In the genomic region with DNA sequence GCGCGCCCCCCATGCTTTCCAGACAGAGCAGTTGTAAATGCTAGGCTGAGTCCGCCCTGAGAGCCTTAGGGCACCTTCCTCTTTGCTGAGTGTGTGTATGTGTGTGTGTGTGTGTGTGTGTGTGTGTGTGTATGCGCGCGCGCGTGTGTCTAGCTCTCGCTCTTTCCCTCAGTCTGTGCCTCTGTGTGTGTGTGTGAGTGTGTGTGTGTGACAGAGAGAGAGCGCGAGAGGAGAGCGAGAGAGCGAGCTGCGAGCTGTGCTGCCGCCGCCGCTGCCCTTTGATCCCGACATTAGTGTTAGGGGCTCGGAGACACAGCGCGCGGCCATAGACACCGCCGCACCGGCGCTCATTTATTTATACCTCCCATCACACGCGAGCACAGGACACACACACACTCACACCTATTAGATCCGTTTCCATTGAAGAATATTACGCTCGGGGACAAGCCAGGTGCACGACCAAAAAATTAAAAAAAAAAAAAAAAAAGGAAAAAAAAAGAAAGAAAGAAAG, we compare ENCODE assay signal across 8 mouse cellular contexts. TPM values are rescaled to one million over a fixed set of nuclear protein-coding genes. Genes with fewer than 3 reads are reported as not detected.
DNase-seq lines count a peak whose midpoint lies in the region; ATAC-seq and TF ChIP-seq lines count a peak whose summit lies in the region.

Gene Zfp827, plus strand, starts transcription at position 461 of the 511 bp plus-strand sequence.

- WGBS in embryonic facial prominence, embryonic 14.5 days, result under 1% methylated on average over 29 of the region's 32 CpGs
- WGBS in heart, embryonic 11.5 days (ENCODE audit: insufficient replicate concordance), result under 1% methylated on average over 32 of the region's 32 CpGs
- WGBS in kidney, embryonic 15.5 days, result under 1% methylated on average over 31 of the region's 32 CpGs
- 3% methylated on average over 32 of the region's 32 CpGs for WGBS in liver, adult 2 months

- DNase-seq in 3T3-L1 (ENCODE audit: low read depth, low spot score), result peak; percentile 81
- peak; percentile 72 to 83 for DNase-seq in adrenal gland, postnatal 36 days
- DNase-seq in embryonic facial prominence, embryonic 14.5 days (ENCODE audit: low spot score), result peak; percentile 93
- DNase-seq in liver, adult 2 months (ENCODE audit: extremely low read depth, low read depth, low spot score), result no peak
- DNase-seq in spleen, postnatal 14 days (ENCODE audit: low spot score in 2 of 2), result peak; percentile 36 to 61

- no peaks in the 10 kb centered on the region for H3K36me3 ChIP-seq in embryonic facial prominence, embryonic 14.5 days (ENCODE audit: control insufficient read depth, insufficient read depth, low read length)
- H3K36me3 ChIP-seq in heart, embryonic 11.5 days (ENCODE audit: control insufficient read depth, insufficient read depth, low read length), result no peaks in the 10 kb centered on the region
- H3K36me3 ChIP-seq in kidney, embryonic 15.5 days, result no peaks in the 10 kb centered on the region
- no peaks in the 10 kb centered on the region for H3K36me3 ChIP-seq in liver, adult 2 months (ENCODE audit: control insufficient read depth, insufficient read depth, low read length)

- H3K27ac ChIP-seq in embryonic facial prominence, embryonic 14.5 days (replicated peaks; ENCODE audit: low read depth, low read length), result peak within 1 kb of the TSS; percentile 100
- H3K27ac ChIP-seq in heart, embryonic 11.5 days (ENCODE audit: low read depth, low read length), result peak within 1 kb of the TSS; percentile 100
- H3K27ac ChIP-seq in kidney, embryonic 15.5 days, result peak within 1 kb of the TSS; percentile 100
- no peak within 1 kb of the TSS for H3K27ac ChIP-seq in liver, adult 2 months (replicated peaks; ENCODE audit: insufficient read depth, low read depth, low read length)

- peaks cover 16% of the 10 kb centered on the region for H3K4me1 ChIP-seq in embryonic facial prominence, embryonic 14.5 days (ENCODE audit: control insufficient read depth, insufficient read depth, low read length)
- peaks cover 16% of the 10 kb centered on the region for H3K4me1 ChIP-seq in heart, embryonic 11.5 days (ENCODE audit: control insufficient read depth, insufficient read depth, low read length)
- H3K4me1 ChIP-seq in kidney, embryonic 15.5 days, result peaks cover 28% of the 10 kb centered on the region
- H3K4me1 ChIP-seq in liver, adult 2 months (ENCODE audit: control insufficient read depth, insufficient read depth, low read length), result no peaks in the 10 kb centered on the region

- no peak for TF ChIP-seq POLR2A in liver, adult 2 months (IDR thresholded peaks at IDR 0.05; ENCODE audit: extremely low read depth, insufficient read depth, low read length)

- ATAC-seq in embryonic facial prominence, embryonic 14.5 days (ENCODE audit: low read depth), result peak; percentile 48
- ATAC-seq in heart, embryonic 11.5 days (replicated peaks; ENCODE audit: insufficient number of reproducible peaks, low FRiP score, low TSS enrichment), result peak; percentile 13; the same call in 1 of the 2 replicates
- peak; percentile 42 for ATAC-seq in kidney, embryonic 15.5 days (replicated peaks; ENCODE audit: low FRiP score)
- ATAC-seq in monocyte, adult 5-6 weeks (replicated peaks; ENCODE audit: insufficient number of reproducible peaks, low FRiP score, low TSS enrichment, poor library complexity, severe bottlenecking), result peak; percentile 55; the same call in 1 of the 2 replicates

- H3K9me3 ChIP-seq in embryonic facial prominence, embryonic 14.5 days (ENCODE audit: control insufficient read depth, low read length), result no peaks in the 10 kb centered on the region
- H3K9me3 ChIP-seq in heart, embryonic 11.5 days (replicated peaks; ENCODE audit: control insufficient read depth, low read length), result no peaks in the 10 kb centered on the region
- H3K9me3 ChIP-seq in kidney, embryonic 15.5 days (replicated peaks), result no peaks in the 10 kb centered on the region

- peak within 1 kb of the TSS; percentile 82 for H3K4me2 ChIP-seq in embryonic facial prominence, embryonic 14.5 days (ENCODE audit: low read depth, low read length)
- H3K4me2 ChIP-seq in heart, embryonic 11.5 days, result peak within 1 kb of the TSS; percentile 67
- H3K4me2 ChIP-seq in kidney, embryonic 15.5 days, result peak within 1 kb of the TSS; percentile 80

- TF ChIP-seq CTCF in liver, adult 2 months (IDR thresholded peaks at IDR 0.05; ENCODE audit: low read depth, low read length), result no peak

- peak within 1 kb of the TSS; percentile 87 for H3K4me3 ChIP-seq in embryonic facial prominence, embryonic 14.5 days (ENCODE audit: low read depth, low read length)
- peak within 1 kb of the TSS; percentile 91 for H3K4me3 ChIP-seq in heart, embryonic 11.5 days (ENCODE audit: low read depth, low read length)
- peak within 1 kb of the TSS; percentile 89 for H3K4me3 ChIP-seq in kidney, embryonic 15.5 days (replicated peaks)
- peak within 1 kb of the TSS; percentile 92 for H3K4me3 ChIP-seq in liver, adult 2 months (ENCODE audit: insufficient read depth, low read depth, low read length)

- H3K9ac ChIP-seq in embryonic facial prominence, embryonic 14.5 days (ENCODE audit: low read depth, low read length), result peak within 1 kb of the TSS; percentile 98
- H3K9ac ChIP-seq in heart, embryonic 11.5 days (ENCODE audit: low read depth, low read length), result peak within 1 kb of the TSS; percentile 100
- H3K9ac ChIP-seq in kidney, embryonic 15.5 days, result peak within 1 kb of the TSS; percentile 95
- H3K9ac ChIP-seq in liver, adult 2 months (ENCODE audit: low read depth, low read length), result peak within 1 kb of the TSS; percentile 74

- H3K27me3 ChIP-seq in embryonic facial prominence, embryonic 14.5 days (replicated peaks; ENCODE audit: control insufficient read depth, insufficient read depth, low read length), result no peaks in the 10 kb centered on the region
- H3K27me3 ChIP-seq in heart, embryonic 11.5 days (ENCODE audit: control insufficient read depth, insufficient read depth, low read length), result no peaks in the 10 kb centered on the region
- no peaks in the 10 kb centered on the region for H3K27me3 ChIP-seq in kidney, embryonic 15.5 days
- H3K27me3 ChIP-seq in liver, adult 2 months (ENCODE audit: control insufficient read depth, insufficient read depth, low read length), result peaks cover 7% of the 10 kb centered on the region

- H3K79me2 ChIP-seq in liver, adult 2 months (ENCODE audit: control insufficient read depth, insufficient read depth, low read length), result no peaks in the 10 kb centered on the region

RNA-seq across cellular contexts. Expression of gene Zfp827, which starts in this region (rescaled TPM):
- total RNA-seq in adrenal gland, postnatal 36 days (2021), result 10 to 100 TPM; 10.5 to 11.2 TPM
- polyA plus RNA-seq in embryonic facial prominence, embryonic 14.5 days (2014; fragmentation: Nextera tagmentation; extraction: Ambion mirVana), result 11.8 and 12.3 TPM in 2 replicates
- 10.5 and 11.3 TPM in 2 replicates for polyA plus RNA-seq in heart, embryonic 11.5 days (2014; fragmentation: Nextera tagmentation; extraction: Ambion mirVana)
- 7.4 and 7.9 TPM in 2 replicates for polyA plus RNA-seq in kidney, embryonic 15.5 days (2015; fragmentation: Nextera tagmentation; extraction: Ambion mirVana)
- 0.09 and 0.13 TPM in 2 replicates for total RNA-seq in liver, adult 2 months (2014; rRNA removed)
- 0.10 and 0.21 TPM in 2 replicates for polyA plus RNA-seq in liver, adult 2 months (2012; rRNA removed)
- 1.2 to 8.0 TPM (median 2.2 TPM) in 3 replicates for total RNA-seq in monocyte, adult 5-6 weeks (2017)
